Mouse (Mus musculus) cerebellum, adult 8-10 months (tissue): ENCODE results near the gene Nrg4.

Source experiments
- DNase-seq: peaks from one replicate; pipeline ENCODE4 v3.0.0; 2022

Gene Nrg4

GRCm38 (mm10) chr9:55326515-55327233 lies at the start of gene Nrg4, which contains the start of gene Tmem266:
Gene Nrg4, minus strand, starts transcription at chr9:55326844.
Gene Tmem266, plus strand, starts transcription at chr9:55326913.
- peak; percentile 88 for DNase-seq

DNA sequence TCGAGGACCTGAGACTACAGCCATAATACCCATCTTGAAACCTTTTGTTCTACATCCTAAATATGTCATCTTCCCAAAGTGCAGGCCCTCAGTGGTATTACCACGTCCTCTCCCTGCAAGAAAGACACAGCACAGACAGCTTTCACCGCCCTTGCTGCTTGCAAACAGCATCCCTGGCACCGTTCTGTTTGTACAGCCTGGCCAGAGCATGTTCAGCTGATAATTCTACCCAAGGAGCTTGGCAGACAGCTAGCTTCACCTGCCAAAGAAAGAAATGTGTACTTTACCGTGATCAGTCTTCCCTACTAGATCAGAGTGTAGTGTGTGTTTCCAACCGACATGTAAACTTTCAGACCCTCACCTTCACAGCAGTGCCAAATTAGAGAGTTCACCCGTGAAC lies 45.3 kb upstream of the Nrg4 start:
- peak; percentile 64 for DNase-seq

DNA sequence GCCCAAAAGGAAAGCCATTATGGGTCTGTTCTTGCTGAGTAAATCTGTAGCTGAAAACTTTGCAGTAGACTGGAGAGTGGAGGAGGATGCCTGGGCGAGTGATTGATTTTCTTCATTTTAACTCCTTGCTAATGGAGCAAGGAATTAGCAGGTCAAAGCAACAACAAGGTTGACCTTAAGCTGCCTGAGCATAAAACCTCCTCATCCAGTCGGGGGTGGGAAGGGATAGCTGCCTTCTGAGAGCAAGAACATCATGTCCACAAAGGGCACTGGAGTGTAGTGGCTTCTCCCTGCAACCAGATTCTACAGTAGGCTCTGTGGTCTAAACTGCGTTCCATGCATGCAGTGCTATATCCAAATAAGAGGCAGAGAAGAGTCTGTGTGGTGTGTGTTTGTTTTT lies 41.4 kb upstream of the Nrg4 start:
- DNase-seq, result no peak

DNA sequence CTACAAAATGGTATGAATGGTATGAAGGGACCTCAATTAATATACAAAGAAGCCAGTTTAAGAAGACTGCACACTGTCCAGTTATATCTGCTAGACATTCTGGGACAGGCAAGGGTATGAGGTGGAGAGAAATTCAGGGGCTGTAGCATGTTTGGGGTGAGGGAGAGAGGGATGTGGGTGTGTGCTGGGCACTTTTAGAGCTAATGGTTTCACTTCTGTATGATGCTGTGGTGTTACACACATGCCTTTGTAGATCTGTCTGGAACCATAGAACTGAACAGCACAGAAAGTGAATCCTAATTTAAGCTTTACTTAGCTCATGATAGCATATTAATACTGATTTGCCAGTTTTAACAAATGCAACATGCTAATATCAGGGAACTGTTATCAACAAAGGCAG lies 37.1 kb upstream of the Nrg4 start:
- DNase-seq, result no peak

- no peak for DNase-seq
Observed at GRCm38 (mm10) chr9:55361969-55362368, 35.3 kb upstream of the Nrg4 start.

DNA sequence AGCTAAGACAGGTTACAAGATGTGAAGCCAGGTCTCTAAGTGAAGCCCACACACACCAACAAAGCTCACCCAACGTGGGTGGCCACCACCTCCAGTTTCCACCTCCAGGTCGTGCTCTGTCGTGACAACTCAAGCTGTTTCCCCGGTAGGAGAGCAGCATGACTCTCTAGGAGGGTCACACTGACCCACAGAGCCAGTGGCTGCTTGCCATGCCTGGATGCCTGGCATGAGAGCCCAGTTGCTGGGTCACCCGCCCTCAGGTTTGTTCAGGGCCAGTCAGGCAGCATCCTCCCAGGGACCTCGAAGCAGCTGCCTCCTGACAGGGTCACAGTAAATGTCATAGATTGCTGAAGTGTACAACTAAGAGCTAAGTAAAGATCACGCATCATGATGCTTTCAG lies 34.2 kb upstream of the Nrg4 start:
- peak; percentile 55 for DNase-seq

DNA sequence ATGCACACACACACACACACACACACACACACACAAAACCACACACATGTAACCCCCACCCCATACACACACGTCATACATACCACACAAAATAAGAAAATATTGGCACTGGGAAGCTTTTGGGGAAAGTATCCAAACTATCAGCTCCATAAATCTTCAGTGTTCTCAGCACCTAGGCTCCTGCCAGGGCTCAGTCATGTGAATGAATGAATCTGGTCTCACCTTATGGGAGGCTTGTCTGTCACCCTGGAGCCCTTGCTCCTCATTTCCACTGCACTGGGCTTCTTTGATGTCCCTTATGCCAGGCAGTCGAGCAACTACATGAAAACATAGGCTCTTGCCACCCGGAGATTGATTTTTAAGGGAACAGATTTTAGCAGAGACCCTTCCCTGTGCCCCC lies 33.7 kb upstream of the Nrg4 start:
- no peak for DNase-seq

DNA sequence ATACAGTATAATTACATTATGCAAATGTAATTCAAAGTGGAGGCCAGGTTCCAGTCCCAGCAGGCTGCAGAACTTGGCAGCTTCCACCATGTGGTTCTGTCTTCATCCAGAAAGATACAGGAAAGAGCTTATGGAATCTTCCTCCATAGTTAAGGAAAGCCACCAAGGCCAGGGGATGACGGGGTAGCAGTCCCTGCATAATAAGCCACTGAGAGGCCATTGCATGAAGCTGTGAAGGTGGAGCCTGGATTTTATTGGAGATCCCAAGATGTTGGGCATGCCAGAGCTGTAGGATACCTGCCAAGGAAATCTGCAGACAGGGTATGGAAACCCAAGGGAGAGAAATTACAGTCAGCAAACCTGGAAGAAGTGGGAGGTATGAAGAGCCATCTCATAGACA lies 30.5 kb upstream of the Nrg4 start:
- DNase-seq, result peak; percentile 47

GRCm38 (mm10) chr9:55355270-55355834 lies 28.7 kb upstream of the Nrg4 start:
- DNase-seq, result no peak

- DNase-seq, result no peak
Observed at GRCm38 (mm10) chr9:55354686-55355085, 28.0 kb upstream of the Nrg4 start.

DNA sequence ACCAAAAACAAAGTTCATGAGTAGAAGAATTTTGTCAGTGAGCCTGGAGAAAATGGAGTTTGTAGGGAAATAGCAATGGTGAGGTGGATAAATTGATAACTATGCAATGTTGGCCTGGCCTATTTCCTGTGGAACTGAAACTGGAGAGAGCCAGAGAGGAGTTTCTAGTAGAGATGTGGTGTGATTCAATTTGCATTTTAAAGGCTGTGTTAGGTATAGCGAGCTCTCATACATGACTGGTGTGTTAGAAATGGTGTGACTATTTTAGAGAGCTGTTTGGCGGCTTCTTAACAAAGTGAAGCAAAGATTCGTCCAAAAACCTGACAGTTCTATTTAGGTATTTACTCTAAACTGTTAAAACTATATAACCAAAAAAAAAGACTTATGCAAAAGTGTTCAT lies 22.0 kb upstream of the Nrg4 start:
- DNase-seq, result no peak

GRCm38 (mm10) chr9:55345332-55345731 lies 18.7 kb upstream of the Nrg4 start:
- peak; percentile 89 for DNase-seq

DNA sequence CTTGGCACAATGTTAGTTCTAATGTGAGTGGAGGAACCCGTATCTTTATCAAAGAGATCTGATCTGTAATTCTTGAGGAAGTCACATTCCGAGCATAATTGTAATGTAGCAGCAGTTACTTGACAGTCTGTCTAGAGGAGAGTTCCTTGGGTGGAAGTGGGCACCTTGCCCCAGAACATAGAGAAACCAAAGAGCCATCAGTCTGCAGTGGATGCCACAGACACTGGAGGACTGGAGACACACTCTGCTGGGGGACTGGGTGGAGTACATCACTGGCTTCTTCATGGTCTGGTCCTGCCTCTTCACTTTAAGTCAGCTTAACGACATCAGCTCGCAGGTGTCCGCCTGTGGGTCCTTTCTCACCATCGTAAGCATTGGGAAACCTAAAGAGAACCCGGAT lies 17.5 kb upstream of the Nrg4 start:
- no peak for DNase-seq

DNA sequence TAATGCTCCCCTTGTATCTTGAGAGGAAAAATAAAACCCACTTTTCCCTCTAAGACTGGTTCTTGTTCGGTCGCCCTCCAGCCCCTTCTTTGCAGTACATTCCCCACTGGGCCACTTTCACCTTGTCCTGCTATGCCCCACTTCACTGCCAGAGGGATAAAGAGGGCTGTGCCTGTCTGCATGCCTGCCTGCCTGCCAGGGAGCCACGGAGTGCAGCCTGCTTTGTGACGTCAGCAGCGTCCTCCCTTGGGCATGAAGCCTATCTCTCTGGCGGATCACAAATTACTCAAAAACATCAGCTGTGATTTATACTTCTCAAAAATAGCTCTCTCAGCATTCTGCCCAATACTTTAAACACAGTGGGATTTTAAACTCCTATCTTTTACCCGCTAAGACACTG lies 6.3 kb upstream of the Nrg4 start:
- DNase-seq, result peak; percentile 67

GRCm38 (mm10) chr9:55332476-55332875 lies 5.8 kb upstream of the Nrg4 start:
- peak; percentile 48 for DNase-seq

GRCm38 (mm10) chr9:55329401-55329800 lies 2.8 kb upstream of the Nrg4 start:
- peak; percentile 48 for DNase-seq

DNA sequence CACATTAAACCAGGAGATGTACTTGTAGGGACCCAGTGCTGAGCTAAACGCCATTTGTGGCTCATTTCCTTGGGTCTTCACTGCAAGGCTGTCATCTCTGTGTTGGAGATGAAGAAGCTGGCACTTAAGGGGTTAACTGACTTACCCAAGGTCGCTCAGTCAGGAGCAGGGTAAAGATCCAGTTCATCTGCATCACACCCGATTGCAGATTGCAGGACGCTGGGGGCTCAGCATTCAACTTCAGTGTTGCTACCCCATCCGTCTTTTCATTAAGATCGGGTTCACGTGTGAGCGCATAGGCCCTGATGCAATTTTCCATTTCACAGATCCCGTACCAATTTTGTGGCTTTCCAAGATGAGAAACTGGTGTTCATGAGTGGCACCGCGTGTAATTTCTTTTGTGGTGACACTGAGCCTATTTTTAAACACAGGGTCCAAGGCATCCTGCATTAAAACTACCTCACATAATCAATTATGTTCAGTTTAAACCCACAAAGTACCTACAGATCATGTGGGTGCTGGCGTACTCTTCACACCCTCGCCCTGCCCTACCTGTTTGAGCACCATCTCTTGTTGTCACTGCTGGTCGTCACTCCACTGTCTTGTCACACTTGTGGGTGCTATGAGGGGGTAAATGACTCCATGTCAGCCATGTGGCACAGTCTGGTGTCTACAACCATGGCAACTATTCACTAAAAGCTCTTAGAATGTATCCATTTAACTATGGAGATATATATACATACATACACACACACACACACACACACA lies 1.7 kb upstream of the Nrg4 start:
- DNase-seq, result no peak

DNA sequence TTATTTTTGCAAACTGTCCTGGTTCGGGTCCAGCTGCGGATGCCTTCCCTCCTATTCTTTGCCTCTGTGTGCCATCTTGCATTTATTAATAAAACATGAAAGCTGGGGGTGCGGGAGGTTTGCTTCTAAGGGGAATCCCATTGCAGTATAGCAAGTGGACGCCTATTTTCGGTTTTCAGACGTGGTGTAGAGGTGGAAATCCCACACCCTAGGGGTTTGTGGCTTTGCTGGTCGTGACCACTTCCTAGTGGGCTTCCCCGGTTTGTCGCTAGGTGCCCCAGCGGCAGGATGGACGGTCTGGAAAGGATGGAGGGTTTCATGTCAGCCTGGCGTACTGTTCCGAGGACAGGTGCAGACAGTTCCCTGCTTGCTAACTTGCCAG lies 581 bp upstream of the Nrg4 start:
- peak; percentile 67 for DNase-seq

- DNase-seq, result peak; percentile 32
Observed at GRCm38 (mm10) chr9:55325564-55326514, 805 bp downstream of the Nrg4 start.

GRCm38 (mm10) chr9:55325061-55325460 lies 1.6 kb downstream of the Nrg4 start:
- peak; percentile 28 for DNase-seq

- DNase-seq, result peak; percentile 71
Observed at GRCm38 (mm10) chr9:55324516-55324915, 2.1 kb downstream of the Nrg4 start.

DNA sequence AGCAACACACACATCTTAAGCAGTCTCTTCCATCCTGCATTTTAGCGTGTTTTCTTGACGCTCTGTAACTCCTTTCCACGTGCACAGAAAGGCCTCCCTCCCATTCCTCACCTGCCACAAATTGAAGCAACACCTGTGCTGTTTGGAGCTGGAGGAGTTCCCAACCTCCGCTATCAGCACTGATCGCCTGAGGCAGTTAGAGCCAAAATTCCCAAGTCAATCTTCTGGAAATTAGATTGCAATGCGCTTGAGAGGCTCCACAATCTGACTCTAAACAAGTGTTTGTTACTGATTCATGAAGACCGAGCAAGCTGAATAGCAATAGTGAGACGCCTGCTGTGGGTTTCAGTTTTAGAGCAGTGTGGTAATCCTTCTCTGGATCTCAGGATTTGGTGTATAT lies 2.6 kb downstream of the Nrg4 start:
- DNase-seq, result peak; percentile 57

GRCm38 (mm10) chr9:55322641-55323040 lies 4.0 kb downstream of the Nrg4 start:
- no peak for DNase-seq
